Mouse (Mus musculus) bone marrow, adult 2 months (tissue): ENCODE data around the gene Actn3. TPM values are rescaled to one million over a fixed set of nuclear protein-coding genes. Genes with fewer than 3 reads are reported as not detected.
A peak's percentile ranks its signal among the peaks of the same experiment; 100 is the strongest.

Experiments used
- H3K27ac ChIP-seq: fragments of 200-500 bp; 2 replicates; pipeline ENCODE4 v1.5.1; 2012; ENCODE audit warnings: low read depth, mild to moderate bottlenecking, control low read depth, inconsistent platforms, low read length; ENCODE audit not compliant: control insufficient read depth, poor library complexity, insufficient read depth
- H3K4me1 ChIP-seq: fragments of 200-500 bp; 2 replicates; pipeline ENCODE4 v1.6.1; 2011; ENCODE audit warnings: low read length; ENCODE audit not compliant: control insufficient read depth, insufficient read depth
- H3K4me3 ChIP-seq: fragments of 200-500 bp; replicated peaks from 2 replicates; pipeline ENCODE3; 2011; ENCODE audit warnings: mild to moderate bottlenecking, low read depth, low read length, control low read depth; ENCODE audit not compliant: control insufficient read depth
- CTCF ChIP-seq: fragments of 200-500 bp; IDR thresholded peaks from 2 replicates; pipeline ENCODE4 v1.5.1; 2011; ENCODE audit warnings: low read length, control low read depth; ENCODE audit not compliant: control insufficient read depth, insufficient read depth
- POLR2A ChIP-seq: fragments of 200-500 bp; IDR thresholded peaks from 2 replicates; pipeline ENCODE4 v1.6.1; 2011; ENCODE audit warnings: low read depth, mild to moderate bottlenecking, control low read depth, low read length, borderline replicate concordance; ENCODE audit not compliant: control insufficient read depth
- WGBS: fragments of 180-500 bp; shearing (Covaris S2); methylation state at CpG from one replicate; pipeline ENCODE4 v1.1.7; 2018; 5-methylcytosine and 5-hydroxymethylcytosine counted together
- polyA plus RNA-seq: library from polyadenylated mRNA; stranded (reverse); fragments of >200 nt; gene quantifications from 2 replicates; pipeline ENCODE4 v1.2.4, GENCODE M21; 2011; ENCODE audit warnings: low replicate concordance; ENCODE audit not compliant: missing spikeins, insufficient read depth, insufficient read length

Actn3 gene
- polyA plus RNA-seq, 1 experiment, result 2.1 TPM

GRCm38 (mm10) chr19:4849800-4850199 is 27.9 kb downstream of the Actn3 start:
- Histone ChIP-seq H3K4me3 (no peak overlapping the region), H3K27ac (no peak overlapping the region), H3K4me1 (no peaks in the 10 kb centered on the region)
- no peak for TF ChIP-seq POLR2A
- no peak for TF ChIP-seq CTCF
- WGBS, result 85% methylated on average over 4 of the region's 4 CpGs

GRCm38 (mm10) chr19:4847490-4847889 is 30.2 kb downstream of the Actn3 start:
- peak; percentile 52; the same call in 1 of the 2 replicates for TF ChIP-seq CTCF
- no peak for TF ChIP-seq POLR2A

GRCm38 (mm10) chr19:4845846-4846245 is 31.9 kb downstream of the Actn3 start:
- H3K4me1 ChIP-seq, result no peaks in the 10 kb centered on the region
- H3K27ac ChIP-seq, result no peak overlapping the region
- TF ChIP-seq POLR2A (no peak), CTCF (no peak)
- H3K4me3 ChIP-seq, result no peak overlapping the region
- 60% methylated on average over 2 of the region's 2 CpGs for WGBS

More at GRCm38 (mm10) chr19:4847490-4847889, 30.2 kb downstream of the Actn3 start:
- H3K4me1 ChIP-seq, result no peaks in the 10 kb centered on the region
- 11% methylated on average over 7 of the region's 7 CpGs for WGBS
- H3K27ac ChIP-seq, result no peak overlapping the region
- H3K4me3 ChIP-seq, result no peak overlapping the region

GRCm38 (mm10) chr19:4842611-4843010 is 35.1 kb downstream of the Actn3 start:
- Histone ChIP-seq H3K4me3 (no peak overlapping the region), H3K4me1 (peaks cover 1% of the 10 kb centered on the region; the same call in 1 of the 2 replicates), H3K27ac (no peak overlapping the region)
- 47% methylated on average over 2 of the region's 2 CpGs for WGBS
- no peak for TF ChIP-seq POLR2A
- no peak for TF ChIP-seq CTCF

GRCm38 (mm10) chr19:4840848-4841247 is 36.9 kb downstream of the Actn3 start:
- no peak overlapping the region for H3K27ac ChIP-seq
- TF ChIP-seq POLR2A, result no peak
- TF ChIP-seq CTCF, result no peak
- no peak overlapping the region for H3K4me3 ChIP-seq
- peaks cover 1% of the 10 kb centered on the region; the same call in 1 of the 2 replicates for H3K4me1 ChIP-seq
- 69% methylated on average over 9 of the region's 9 CpGs for WGBS

GRCm38 (mm10) chr19:4839149-4839548 is 38.6 kb downstream of the Actn3 start, which contains the start of the genes Ccs and Ccdc87:
TSS of gene Ccs (minus strand) at chr19:4839332.
TSS of gene Ccdc87 (plus strand) at chr19:4839366.
- no peak within 1 kb of the TSS for H3K27ac ChIP-seq
- peaks cover 1% of the 10 kb centered on the region; the same call in 1 of the 2 replicates for H3K4me1 ChIP-seq
- under 1% methylated on average over 25 of the region's 25 CpGs for WGBS
- TF ChIP-seq CTCF, result peak; percentile 22; the same call in 1 of the 2 replicates
- peak; percentile 66 for TF ChIP-seq POLR2A
- H3K4me3 ChIP-seq, result peak within 1 kb of the TSS; percentile 71

GRCm38 (mm10) chr19:4838526-4839140 is 39.1 kb downstream of the Actn3 start:
- H3K27ac ChIP-seq, result no peak overlapping the region
- 20% methylated on average over 10 of the region's 10 CpGs for WGBS

GRCm38 (mm10) chr19:4837049-4837448 is 40.7 kb downstream of the Actn3 start:
- TF ChIP-seq CTCF, result no peak
- no peak for TF ChIP-seq POLR2A
- WGBS, result 88% methylated on average over 6 of the region's 6 CpGs
- Histone ChIP-seq H3K4me1 (peaks cover 1% of the 10 kb centered on the region; the same call in 1 of the 2 replicates), H3K27ac (no peak overlapping the region), H3K4me3 (no peak overlapping the region)

More at GRCm38 (mm10) chr19:4838526-4839140, 39.1 kb downstream of the Actn3 start:
- TF ChIP-seq CTCF (no peak), POLR2A (no peak)
- H3K4me3 ChIP-seq, result peak overlapping the region; percentile 71
- peaks cover 1% of the 10 kb centered on the region; the same call in 1 of the 2 replicates for H3K4me1 ChIP-seq
